Mouse (Mus musculus) lung, adult 2 months (tissue): ENCODE measurements around the gene Hmgcll1.

Experiments
- CTCF ChIP-seq: fragments of 200-500 bp; IDR thresholded peaks from 2 replicates; pipeline ENCODE4 v1.5.1; 2011; ENCODE audit warnings: mild to moderate bottlenecking, low read length, control low read depth; ENCODE audit not compliant: insufficient read depth
- POLR2A ChIP-seq: fragments of 200-500 bp; IDR thresholded peaks from 2 replicates; pipeline ENCODE4 v1.6.1; 2011; ENCODE audit warnings: low read depth, mild to moderate bottlenecking, control low read depth, low read length, borderline replicate concordance; ENCODE audit errors: extremely low read depth

DNA sequence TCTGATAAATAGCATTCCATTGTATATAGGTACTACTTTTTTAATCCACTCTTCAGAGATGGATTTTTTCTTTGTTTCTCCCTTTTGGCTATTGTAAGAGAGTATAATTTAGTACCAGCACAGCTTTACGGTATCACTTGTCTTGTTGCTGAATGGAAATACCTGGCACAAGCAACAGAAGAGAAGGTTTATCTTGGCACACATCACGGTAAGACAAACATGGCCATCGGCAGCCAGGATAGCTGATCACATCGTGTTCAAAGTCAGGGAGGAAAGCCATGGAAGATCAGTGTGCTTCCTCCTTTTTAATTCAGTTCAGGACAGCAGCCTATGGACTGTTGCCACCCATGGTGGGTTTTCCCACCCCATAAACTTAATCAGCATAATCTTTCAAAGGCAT lies 109.6 kb downstream of the Hmgcll1 start:
- TF ChIP-seq POLR2A (no peak), CTCF (no peak)
